ENCODE assay signal across 13 mouse cellular contexts in the genomic region with DNA sequence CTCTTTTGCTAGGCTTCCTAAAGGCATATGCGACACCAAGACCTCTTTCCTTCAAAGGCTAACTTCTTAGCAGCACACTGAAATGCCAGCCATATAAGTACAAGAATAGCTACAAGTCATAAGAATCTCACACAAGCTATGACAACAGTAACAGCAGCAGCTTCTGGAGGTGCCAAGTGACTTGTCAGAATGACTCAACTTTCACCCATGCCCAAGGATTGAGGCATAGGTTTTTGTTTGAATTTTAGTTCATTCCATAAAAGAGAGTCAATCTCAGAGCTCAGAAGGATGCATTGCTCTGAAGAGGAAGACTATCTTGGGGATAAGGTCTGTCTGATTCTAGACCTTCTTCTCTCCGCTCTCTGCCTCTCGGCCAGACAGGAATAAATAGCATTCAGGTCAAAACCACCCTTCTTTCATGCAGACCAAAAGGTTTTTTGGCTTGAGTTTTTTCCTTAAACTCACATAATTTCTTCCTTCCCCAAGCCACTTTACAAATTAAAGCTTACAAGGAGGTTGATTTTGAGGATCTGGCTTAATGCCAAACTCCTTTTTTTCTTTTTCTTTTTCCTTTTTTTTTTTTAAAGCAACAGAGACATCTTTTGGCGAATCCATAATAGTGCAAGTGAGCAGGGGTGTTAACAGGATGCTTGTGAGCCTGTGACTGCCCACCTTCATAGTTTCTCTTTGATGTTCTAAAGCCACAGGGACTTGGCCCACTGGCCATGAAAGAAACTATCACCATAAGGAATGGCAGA.
DNase-seq lines count a peak whose midpoint lies in the region; ATAC-seq and TF ChIP-seq lines count a peak whose summit lies in the region.
"Had no signal": no experiment of that assay in that cellular context is flagged by ENCODE, and none has a peak within 500 bp of the region (broad histone marks: within the 10 kb centered on the region; RNA-seq: fewer than 3 reads in every experiment).

No protein-coding gene starts in this region.

- H3K27ac ChIP-seq in limb, embryonic 12.5 days, result peak overlapping the region; percentile 82
- H3K27ac ChIP-seq in limb, embryonic 10.5 days, result no peak overlapping the region; the same call in 1 of the 2 replicates
- no peak overlapping the region for H3K27ac ChIP-seq in MEL (ENCODE audit: control insufficient read depth, low read depth, low read length)
- peak overlapping the region; percentile 98 for H3K27ac ChIP-seq in embryonic fibroblast, embryonic 13.5 days (ENCODE audit: insufficient read depth, low read length)

- peaks cover 8% of the 10 kb centered on the region for H3K4me1 ChIP-seq in limb, embryonic 12.5 days (replicated peaks)
- H3K4me1 ChIP-seq in limb, embryonic 10.5 days, result 0 out of 2 replicates have a peak, but pooled peaks cover 3% of the 10 kb centered on the region
- peaks cover 5 to 7% of the 10 kb centered on the region in 2 experiments; a peak in 3 of 4 replicates for H3K4me1 ChIP-seq in MEL (ENCODE audit: control insufficient read depth in 1 of 2, insufficient read depth in 2 of 2, low read length in 2 of 2)
- H3K4me1 ChIP-seq in embryonic fibroblast, embryonic 13.5 days (ENCODE audit: control insufficient read depth, insufficient read depth, low read length), result peaks cover 12% of the 10 kb centered on the region

- H3K4me2 ChIP-seq in limb, embryonic 12.5 days, result no peak overlapping the region

- peak; percentile 46 to 68 for DNase-seq in frontal cortex, adult 2 months (ENCODE audit: extremely low spot score in 1 of 2, low spot score in 1 of 2)
- no peak for DNase-seq in frontal cortex, postnatal 25 days (ENCODE audit: low spot score in 2 of 2)
- DNase-seq in limb, embryonic 10.5 days (ENCODE audit: low spot score), result no peak
- DNase-seq in MEL (ENCODE audit: low read depth, low spot score), result no peak
- no peak for DNase-seq in c-Kit-positive CD71-positive TER-119-positive erythroid progenitor cells, embryonic 14.5 days (ENCODE audit: low spot score)
- DNase-seq in gastrocnemius, postnatal 10 days, result no peak
- DNase-seq: adrenal gland, postnatal 10 days; cerebellum, adult 8-10 months; heart, postnatal 36 days; kidney, postnatal 4 days; thymus, postnatal 4 days had no signal

- 73% methylated on average over 4 of the region's 4 CpGs for WGBS in limb, embryonic 12.5 days
- WGBS in limb, embryonic 10.5 days, result 88% methylated on average over 4 of the region's 4 CpGs

- TF ChIP-seq EP300 in MEL (IDR thresholded peaks at IDR 0.05; ENCODE audit: low read depth in 1 of 2, low read length in 2 of 2), result no peak

- no peak for TF ChIP-seq POLR2A in MEL (IDR thresholded peaks at IDR 0.05; ENCODE audit: control insufficient read depth in 1 of 2, insufficient read depth in 1 of 2, low read depth in 1 of 2, low read length in 2 of 2, poor library complexity in 1 of 2)
- TF ChIP-seq POLR2A in embryonic fibroblast, embryonic 13.5 days (IDR thresholded peaks at IDR 0.05; ENCODE audit: low read depth, low read length), result no peak

- H3K9ac ChIP-seq in limb, embryonic 12.5 days (replicated peaks), result no peak overlapping the region
- H3K9ac ChIP-seq in MEL (ENCODE audit: control insufficient read depth, low read depth, low read length, poor library complexity, severe bottlenecking), result no peak overlapping the region

- H3K27me3 ChIP-seq in limb, embryonic 12.5 days, result no peaks in the 10 kb centered on the region
- no peaks in the 10 kb centered on the region for H3K27me3 ChIP-seq in limb, embryonic 10.5 days (ENCODE audit: low read depth, poor library complexity, severe bottlenecking)
- no peaks in the 10 kb centered on the region for H3K27me3 ChIP-seq in MEL (ENCODE audit: control insufficient read depth in 1 of 2, insufficient read depth in 2 of 2, low read length in 2 of 2)

- no peak for ATAC-seq in limb, embryonic 12.5 days (ENCODE audit: insufficient number of reproducible peaks, insufficient read depth, low FRiP score, low TSS enrichment, low read depth)

- peaks cover 73% of the 10 kb centered on the region for H3K36me3 ChIP-seq in limb, embryonic 12.5 days
- peaks cover 64% of the 10 kb centered on the region for H3K36me3 ChIP-seq in limb, embryonic 10.5 days
- H3K36me3 ChIP-seq in MEL (ENCODE audit: control insufficient read depth in 1 of 2, insufficient read depth in 2 of 2, low read length in 2 of 2), result peaks cover 3 to 7% of the 10 kb centered on the region in 2 experiments; a peak in 3 of 4 replicates

- H3K4me3 ChIP-seq in limb, embryonic 12.5 days (replicated peaks), result no peak overlapping the region
- no peak overlapping the region for H3K4me3 ChIP-seq in limb, embryonic 10.5 days
- no peak overlapping the region for H3K4me3 ChIP-seq in MEL (ENCODE audit: control insufficient read depth in 1 of 2, insufficient read depth in 1 of 2, low read depth in 2 of 2, low read length in 2 of 2)
- no peak overlapping the region for H3K4me3 ChIP-seq in embryonic fibroblast, embryonic 13.5 days (ENCODE audit: insufficient read depth, low read length)

- H3K79me2 ChIP-seq in MEL (ENCODE audit: control insufficient read depth, insufficient read depth, low read length, poor library complexity), result no peaks in the 10 kb centered on the region

- TF ChIP-seq RAD21 in MEL (IDR thresholded peaks at IDR 0.05; ENCODE audit: low read depth, low read length), result peak; percentile 46

- no peaks in the 10 kb centered on the region for H3K9me3 ChIP-seq in limb, embryonic 12.5 days
- H3K9me3 ChIP-seq in limb, embryonic 10.5 days (replicated peaks), result no peaks in the 10 kb centered on the region
- no peaks in the 10 kb centered on the region for H3K9me3 ChIP-seq in MEL (replicated peaks; ENCODE audit: insufficient read depth, low read length)

- TF ChIP-seq CTCF in MEL (IDR thresholded peaks at IDR 0.05 in 2 of 3, conservative IDR thresholded peaks at IDR 0.05 in 1 of 3; ENCODE audit: control insufficient read depth in 1 of 3, insufficient read depth in 1 of 3, low read depth in 2 of 3, low read length in 3 of 3, poor library complexity in 1 of 3, severe bottlenecking in 1 of 3), result peak in 1 of 3 experiments; percentile 28; a peak in 2 of 6 replicates
- TF ChIP-seq CTCF in embryonic fibroblast, embryonic 13.5 days (IDR thresholded peaks at IDR 0.05; ENCODE audit: borderline replicate concordance, insufficient read depth, low read length), result no peak

TF ChIP-seq in MEL, 35 proteins besides CTCF, POLR2A, EP300 and RAD21:
- peak; percentile 89 for TF ChIP-seq ZNF384 (IDR thresholded peaks at IDR 0.05; ENCODE audit: low read depth, low read length)
- TF ChIP-seq NELFE (IDR thresholded peaks at IDR 0.05; ENCODE audit: low read depth, low read length), result no peak
- peak; percentile 25; the same call in 1 of the 2 replicates for TF ChIP-seq SMC3 (IDR thresholded peaks at IDR 0.05; ENCODE audit: low read depth, low read length)

Comparison
In these comparisons a context has a peak if more than half of its experiments do, and no peak if none do; other contexts are left out.
1. DNase-seq: peak in frontal cortex, adult 2 months (2 of 2); none in frontal cortex, postnatal 25 days (0 of 2), limb, embryonic 10.5 days (single experiment), MEL (single experiment), c-Kit-positive CD71-positive TER-119-positive erythroid progenitor cells, embryonic 14.5 days (single experiment) and gastrocnemius, postnatal 10 days (single experiment).
2. H3K27ac ChIP-seq: peak in limb, embryonic 12.5 days (single experiment) and embryonic fibroblast, embryonic 13.5 days (single experiment); none in limb, embryonic 10.5 days (single experiment) and MEL (single experiment).